In genomic region chr13:112666433-112667024, GRCm38 (mm10) we compare ENCODE assay signal across 17 mouse cellular contexts. TPM values are rescaled to one million over a fixed set of nuclear protein-coding genes. Genes with fewer than 3 reads are reported as not detected.
DNase-seq lines count a peak whose midpoint lies in the region; ATAC-seq and TF ChIP-seq lines count a peak whose summit lies in the region.
"Had no signal": no experiment of that assay in that cellular context is flagged by ENCODE, and none has a peak within 500 bp of the region (broad histone marks: within the 10 kb centered on the region; RNA-seq: fewer than 3 reads in every experiment).

No protein-coding gene starts in this region.

- no peak for TF ChIP-seq POLR2A in bone marrow, adult 2 months (IDR thresholded peaks at IDR 0.05; ENCODE audit: borderline replicate concordance, control insufficient read depth, low read depth, low read length)

- peaks cover 13% of the 10 kb centered on the region for H3K4me1 ChIP-seq in heart, embryonic 15.5 days (replicated peaks)
- H3K4me1 ChIP-seq in bone marrow, adult 2 months (ENCODE audit: control insufficient read depth, insufficient read depth, low read length) = no peaks in the 10 kb centered on the region; the same call in 1 of the 2 replicates

- no peak overlapping the region for H3K9ac ChIP-seq in heart, embryonic 15.5 days
- H3K9ac ChIP-seq: liver, embryonic 14.5 days had no signal

- H3K27ac ChIP-seq in heart, embryonic 15.5 days = 0 out of 2 replicates have a peak overlapping the region, but pooled peaks have one; percentile 9
- peak overlapping the region; percentile 55; the same call in 1 of the 2 replicates for H3K27ac ChIP-seq in bone marrow, adult 2 months (ENCODE audit: control insufficient read depth, insufficient read depth, low read depth, low read length, poor library complexity)
- H3K27ac ChIP-seq: gastrocnemius, adult 2 months; kidney, postnatal 0 days; liver, embryonic 14.5 days had no signal

- ATAC-seq in heart, embryonic 15.5 days (replicated peaks; ENCODE audit: insufficient number of reproducible peaks, insufficient read depth, low FRiP score, low read depth) = no peak
- ATAC-seq in megakaryocyte, adult 5-6 weeks (ENCODE audit: poor library complexity, severe bottlenecking) = peak; percentile 93
- ATAC-seq: CD4-positive, CD25-positive, alpha-beta regulatory T cell, adult 4 months; forebrain, embryonic 14.5 days; intestine, embryonic 16.5 days had no signal

- 75% methylated on average over 10 of the region's 10 CpGs for WGBS in heart, embryonic 15.5 days
- 27% methylated on average over 10 of the region's 10 CpGs for WGBS in bone marrow, adult 2 months

- H3K9me3 ChIP-seq in heart, embryonic 15.5 days (replicated peaks) = no peaks in the 10 kb centered on the region

- H3K4me2 ChIP-seq in heart, embryonic 15.5 days = peak overlapping the region; percentile 40

- H3K27me3 ChIP-seq in heart, embryonic 15.5 days = no peaks in the 10 kb centered on the region

- H3K36me3 ChIP-seq in heart, embryonic 15.5 days = peaks cover 4% of the 10 kb centered on the region; the same call in 1 of the 2 replicates

- TF ChIP-seq CTCF in bone marrow, adult 2 months (IDR thresholded peaks at IDR 0.05; ENCODE audit: control insufficient read depth, insufficient read depth, low read length) = no peak

- no peak overlapping the region for H3K4me3 ChIP-seq in heart, embryonic 15.5 days
- H3K4me3 ChIP-seq in bone marrow, adult 2 months (replicated peaks; ENCODE audit: control insufficient read depth, low read depth, low read length) = peak overlapping the region; percentile 28
- H3K4me3 ChIP-seq: gastrocnemius, adult 2 months had no signal

- DNase-seq in heart, postnatal 4 days = no peak
- peak; percentile 93 for DNase-seq in A20 (ENCODE audit: low read depth, low spot score)
- no peak for DNase-seq in urinary bladder, postnatal 4 days (ENCODE audit: low spot score in 2 of 2)
- DNase-seq in thymus, postnatal 14 days = no peak
- DNase-seq: cerebellum, adult 2 months; embryo, embryonic 11 days; gastrocnemius, adult 2 months; right cerebral cortex, postnatal 14 days; thymus, postnatal 4 days had no signal

RNA-seq across cellular contexts. Expression of gene Slc38a9, which starts 6.0 kb away (rescaled TPM):
- polyA plus RNA-seq in heart, embryonic 15.5 days (2015; fragmentation: Nextera tagmentation; extraction: Ambion mirVana) = 11.2 and 14.4 TPM in 2 replicates
- total RNA-seq in heart, postnatal 4 days (2021) = 10 to 100 TPM; 11.0 to 11.1 TPM
- 23.3 and 32.9 TPM in 2 replicates for polyA plus RNA-seq in bone marrow, adult 2 months (2011; ENCODE audit: insufficient read depth, insufficient read length, low replicate concordance, missing spikeins)
- 26.5 and 29.0 TPM in 2 replicates for total RNA-seq in megakaryocyte, adult 5-6 weeks (2015)
- total RNA-seq in megakaryocyte, adult 5-6 weeks (2017) = 18.0 and 24.0 TPM in 2 replicates

RNA-seq across cellular contexts. Expression of gene Ddx4, which starts 14.3 kb away (rescaled TPM):
- 0.38 and 0.52 TPM in 2 replicates for polyA plus RNA-seq in heart, embryonic 15.5 days (2015; fragmentation: Nextera tagmentation; extraction: Ambion mirVana)
- under 1 TPM; 0.29 to 0.33 TPM for total RNA-seq in heart, postnatal 4 days (2021)
- 1.6 and 1.7 TPM in 2 replicates for polyA plus RNA-seq in bone marrow, adult 2 months (2011; ENCODE audit: insufficient read depth, insufficient read length, low replicate concordance, missing spikeins)
- 0.39 TPM in 1 of 2 replicates, not detected in the other for total RNA-seq in megakaryocyte, adult 5-6 weeks (2015)
- total RNA-seq in megakaryocyte, adult 5-6 weeks (2017) = 0.29 TPM in 1 of 2 replicates, not detected in the other
- total RNA-seq: gastrocnemius, adult 2 months had no signal
- polyA plus RNA-seq: CD4-positive, CD25-positive, alpha-beta regulatory T cell, adult 4 months had no signal
